Mouse (Mus musculus): Measurements from ENCODE around the gene Apba3.
A peak's percentile ranks its signal among the peaks of the same experiment; 100 is the strongest.

The Apba3 gene

DNA sequence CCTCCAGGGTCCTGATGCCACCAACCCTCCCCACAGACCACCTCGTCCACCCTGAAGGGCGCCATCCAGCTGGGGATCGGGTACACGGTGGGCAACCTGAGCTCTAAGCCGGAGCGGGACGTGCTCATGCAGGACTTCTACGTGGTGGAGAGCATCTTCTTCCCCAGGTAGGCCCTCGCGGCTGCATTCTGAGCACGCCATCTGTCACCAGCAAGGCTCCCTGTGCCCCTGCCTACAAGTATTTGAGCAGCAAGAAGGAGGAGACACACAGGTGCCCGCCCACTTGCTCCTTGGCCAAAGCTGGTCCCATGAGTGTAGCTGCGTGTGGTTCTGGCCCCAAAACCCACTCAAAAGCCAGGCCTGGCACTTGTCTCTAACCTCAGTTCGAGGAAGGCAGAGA, 38.9 kb downstream of the Apba3 start:
- DNase-seq (ENCODE audit: low read depth in 1 of 2, low spot score in 2 of 2) = no peak

GRCm38 (mm10) chr10:81306173-81306668, 39.5 kb downstream of the Apba3 start:
- DNase-seq (ENCODE audit: low read depth in 1 of 2, low spot score in 2 of 2) = no peak

DNA sequence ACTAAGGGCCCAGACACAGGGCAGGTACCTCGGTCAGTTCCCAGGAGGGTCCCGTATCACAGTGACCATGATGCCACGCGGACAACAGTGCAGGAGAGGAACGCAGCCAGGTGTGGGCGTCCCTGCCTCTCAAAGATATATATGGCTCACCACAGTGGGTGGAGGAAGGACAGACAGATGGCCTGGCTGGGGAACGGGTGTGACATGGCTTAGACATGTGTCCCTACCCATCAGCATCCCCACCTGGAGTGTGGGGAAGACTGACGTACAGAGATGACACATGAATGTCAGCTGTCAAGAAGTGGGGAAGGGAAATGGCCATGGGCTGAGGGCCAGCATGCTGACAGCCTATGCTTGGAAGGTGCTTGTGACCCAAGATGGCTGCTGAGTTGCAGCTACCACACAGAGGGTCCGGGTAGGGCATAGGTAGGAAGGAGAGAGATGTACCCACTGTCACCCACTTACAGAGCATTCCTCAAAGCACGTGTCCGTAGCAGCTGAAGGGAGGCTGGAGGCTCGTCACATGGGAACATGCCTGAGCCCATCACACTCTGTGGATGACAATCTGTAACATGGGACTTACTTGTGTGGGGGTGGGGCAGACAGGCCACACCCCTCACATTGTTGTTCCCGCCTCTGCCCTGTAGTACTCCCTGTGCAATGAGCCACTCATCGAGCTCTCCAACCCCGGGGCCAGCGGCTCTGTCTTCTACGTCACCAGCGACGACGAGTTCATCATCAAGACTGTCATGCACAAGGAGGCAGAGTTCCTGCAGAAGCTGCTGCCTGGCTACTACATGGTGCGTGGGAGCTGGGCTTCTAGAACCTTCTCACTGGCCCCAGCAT, 40.3 kb downstream of the Apba3 start:
- no peak for DNase-seq (ENCODE audit: low read depth in 1 of 2, low spot score in 2 of 2)

GRCm38 (mm10) chr10:81309571-81309970, 42.8 kb downstream of the Apba3 start:
- DNase-seq (ENCODE audit: low read depth in 1 of 2, low spot score in 2 of 2) = no peak

- DNase-seq (ENCODE audit: low read depth in 1 of 2, low spot score in 2 of 2) = no peak
Measured at GRCm38 (mm10) chr10:81313581-81313980, 46.8 kb downstream of the Apba3 start.

DNA sequence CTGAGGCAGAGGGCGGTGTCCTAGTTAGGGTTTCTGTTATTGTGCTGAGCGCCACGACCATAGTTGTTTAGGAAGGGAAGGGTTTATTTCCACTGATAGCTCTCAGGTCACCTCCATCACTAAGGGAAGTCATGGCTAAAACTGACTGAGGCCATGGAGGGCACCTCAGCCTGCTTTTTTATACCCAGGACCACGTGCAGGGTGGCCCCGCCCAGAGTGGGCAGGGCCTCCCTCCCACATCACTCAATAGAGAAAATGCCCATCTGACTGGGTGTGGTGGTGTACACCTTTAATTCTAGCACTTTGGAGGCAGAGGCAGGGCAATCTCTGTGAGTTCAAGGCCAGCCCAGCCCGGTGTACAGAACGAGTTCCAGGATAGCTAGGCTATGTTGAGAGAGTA, 47.4 kb downstream of the Apba3 start:
- no peak for DNase-seq (ENCODE audit: low read depth in 1 of 2, low spot score in 2 of 2)

DNA sequence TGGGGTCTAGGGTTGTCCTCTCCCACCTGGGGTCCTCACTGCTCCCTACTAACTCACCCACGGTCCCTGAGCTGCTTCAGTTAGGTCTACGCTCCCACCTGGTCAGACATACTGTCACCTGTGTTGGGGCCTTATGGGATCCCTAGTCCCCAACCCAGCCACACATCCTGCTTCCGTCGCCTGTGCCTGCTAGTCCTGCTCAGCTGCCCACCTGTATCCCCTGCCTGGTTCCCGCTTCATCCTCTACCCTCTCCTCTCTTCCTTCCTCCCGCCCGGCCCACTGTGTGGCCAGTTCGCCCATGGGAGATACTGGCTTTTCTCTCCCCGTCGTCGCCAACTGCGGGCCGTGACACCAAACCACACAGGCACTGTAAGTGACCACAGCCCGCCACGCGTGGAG, 48.8 kb downstream of the Apba3 start:
- DNase-seq (ENCODE audit: low read depth in 1 of 2, low spot score in 2 of 2) = no peak

DNA sequence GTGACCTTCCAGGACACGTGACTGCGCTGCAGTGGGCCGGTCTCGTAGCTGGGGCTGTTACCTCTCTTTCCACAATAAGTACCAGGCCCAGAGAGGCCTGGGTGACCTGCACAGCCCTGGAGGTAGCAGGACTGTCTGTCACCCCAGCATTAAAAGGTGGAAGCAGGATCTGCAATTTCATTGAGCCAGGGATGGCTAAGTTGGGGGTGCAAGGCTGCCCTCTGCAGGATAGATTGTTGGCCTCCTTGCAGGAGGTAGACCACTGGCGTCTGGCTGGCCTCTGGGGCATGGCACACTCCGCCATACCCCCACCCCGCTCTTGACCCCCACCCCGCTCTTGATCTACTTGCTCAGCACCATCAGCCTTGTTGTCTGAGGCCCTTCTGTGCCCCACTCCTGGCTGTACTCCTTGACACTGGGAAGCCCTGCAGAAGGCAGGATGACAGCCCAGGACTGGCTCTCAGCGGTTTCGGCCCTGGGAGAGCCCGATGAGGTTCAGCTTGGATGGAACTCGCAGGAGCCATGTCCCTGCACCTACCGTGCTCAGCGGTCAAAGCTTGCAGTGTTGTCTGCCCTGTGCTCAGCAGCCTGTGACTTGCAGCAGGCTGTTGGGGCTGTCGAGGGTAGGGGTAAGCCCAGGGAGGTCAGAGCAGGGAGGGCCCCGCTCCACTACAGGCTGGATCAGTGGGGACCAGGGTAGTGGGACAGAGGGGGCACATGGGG, 49.7 kb downstream of the Apba3 start:
- DNase-seq (ENCODE audit: low read depth in 1 of 2, low spot score in 2 of 2) = no peak

GRCm38 (mm10) chr10:81317273-81317672, 50.5 kb downstream of the Apba3 start:
- DNase-seq (ENCODE audit: low read depth in 1 of 2, low spot score in 2 of 2) = no peak

DNA sequence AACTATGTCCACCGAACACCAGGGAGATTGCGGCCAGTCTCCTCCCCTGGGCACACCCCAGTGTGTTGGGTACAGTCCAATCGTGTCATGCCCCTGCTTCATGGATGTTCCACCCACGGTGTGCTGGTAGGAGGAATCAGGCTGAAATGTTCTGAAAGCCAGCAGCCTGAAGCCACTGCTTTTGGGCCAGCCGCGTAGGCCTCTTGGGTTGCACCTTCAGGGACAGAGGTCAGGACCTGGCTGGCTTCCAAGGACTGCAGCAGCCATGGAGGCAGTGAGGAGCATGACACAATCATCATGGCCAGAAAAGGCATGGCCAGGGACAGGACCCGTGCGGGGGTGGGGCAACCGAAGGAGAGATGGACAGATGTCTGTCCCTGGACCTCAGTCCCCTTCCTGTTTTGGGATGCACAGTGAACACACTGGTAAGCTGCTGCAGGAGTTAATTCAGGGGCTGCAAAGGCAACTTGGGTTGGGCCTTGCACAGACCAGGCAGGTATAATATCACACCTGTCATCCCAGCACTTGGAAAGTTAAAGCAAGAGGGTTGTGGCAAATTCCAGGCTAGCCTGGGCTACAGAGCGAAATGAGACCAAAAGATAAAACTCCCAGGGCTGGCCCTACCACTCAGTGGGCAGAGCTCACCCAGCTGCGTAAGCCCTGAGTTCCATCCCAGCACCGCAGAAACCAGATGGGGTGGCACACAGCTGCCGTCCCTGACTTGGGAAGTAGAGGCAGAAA, 52.0 kb downstream of the Apba3 start:
- DNase-seq (ENCODE audit: low read depth in 1 of 2, low spot score in 2 of 2) = no peak

DNA sequence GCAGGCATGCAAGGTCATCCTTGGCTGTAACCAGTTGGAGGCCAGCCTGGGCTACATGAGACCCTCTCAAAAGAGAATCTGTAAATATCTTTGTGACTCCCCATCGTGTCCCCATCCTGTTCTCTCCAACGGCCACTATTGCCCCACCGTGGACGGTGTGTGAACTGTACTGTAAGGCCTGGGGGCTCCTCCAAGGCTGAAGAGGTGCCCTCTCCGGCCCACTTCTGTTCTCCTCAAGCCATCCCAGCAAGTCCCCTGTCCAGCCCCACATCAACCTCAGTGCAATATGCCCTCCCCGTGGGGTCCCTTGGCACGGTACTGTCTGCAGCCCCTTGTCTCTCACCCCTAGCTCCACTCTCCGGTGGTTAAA, 52.6 kb downstream of the Apba3 start:
- DNase-seq (ENCODE audit: low read depth in 1 of 2, low spot score in 2 of 2) = no peak

DNA sequence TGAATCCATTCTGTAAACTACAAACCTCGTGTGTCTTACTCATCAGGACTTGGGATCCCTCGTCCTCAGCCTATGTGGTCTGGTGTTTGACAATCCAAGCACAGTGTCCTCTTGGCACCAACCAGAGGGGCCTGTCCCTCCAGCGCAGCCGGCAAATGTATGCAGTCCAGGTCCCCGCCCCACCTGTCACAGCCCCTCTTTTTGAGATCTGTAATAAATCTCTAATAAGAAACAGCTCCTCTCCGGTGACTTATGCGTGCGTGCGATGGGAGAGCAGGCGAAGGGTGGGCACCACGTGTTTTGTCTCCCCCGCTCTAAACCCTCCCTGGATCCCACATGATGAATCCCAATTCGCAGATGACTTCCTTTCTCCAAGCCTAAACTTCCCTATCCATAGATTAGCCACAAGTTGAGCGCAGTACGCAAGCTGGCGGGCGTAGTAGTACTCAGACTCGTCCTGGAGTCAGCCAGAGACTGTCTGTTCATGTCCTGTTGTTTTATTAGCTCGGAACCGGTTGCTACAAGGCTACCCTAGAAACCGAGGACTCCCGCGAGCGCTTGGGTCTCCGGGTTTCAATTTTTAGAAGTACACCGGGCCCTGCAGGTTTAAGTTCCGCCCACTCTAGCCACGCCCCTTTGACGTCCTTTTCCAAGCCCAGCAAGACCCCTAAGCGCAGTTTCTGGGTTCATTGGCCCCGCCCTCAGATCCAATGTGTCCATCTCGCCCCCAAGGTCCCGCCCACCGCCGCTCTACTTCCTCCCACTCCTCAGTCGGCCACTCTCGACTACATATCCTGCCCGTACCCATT, 53.2 kb downstream of the Apba3 start:
- no peak for DNase-seq (ENCODE audit: low read depth in 1 of 2, low spot score in 2 of 2)

DNA sequence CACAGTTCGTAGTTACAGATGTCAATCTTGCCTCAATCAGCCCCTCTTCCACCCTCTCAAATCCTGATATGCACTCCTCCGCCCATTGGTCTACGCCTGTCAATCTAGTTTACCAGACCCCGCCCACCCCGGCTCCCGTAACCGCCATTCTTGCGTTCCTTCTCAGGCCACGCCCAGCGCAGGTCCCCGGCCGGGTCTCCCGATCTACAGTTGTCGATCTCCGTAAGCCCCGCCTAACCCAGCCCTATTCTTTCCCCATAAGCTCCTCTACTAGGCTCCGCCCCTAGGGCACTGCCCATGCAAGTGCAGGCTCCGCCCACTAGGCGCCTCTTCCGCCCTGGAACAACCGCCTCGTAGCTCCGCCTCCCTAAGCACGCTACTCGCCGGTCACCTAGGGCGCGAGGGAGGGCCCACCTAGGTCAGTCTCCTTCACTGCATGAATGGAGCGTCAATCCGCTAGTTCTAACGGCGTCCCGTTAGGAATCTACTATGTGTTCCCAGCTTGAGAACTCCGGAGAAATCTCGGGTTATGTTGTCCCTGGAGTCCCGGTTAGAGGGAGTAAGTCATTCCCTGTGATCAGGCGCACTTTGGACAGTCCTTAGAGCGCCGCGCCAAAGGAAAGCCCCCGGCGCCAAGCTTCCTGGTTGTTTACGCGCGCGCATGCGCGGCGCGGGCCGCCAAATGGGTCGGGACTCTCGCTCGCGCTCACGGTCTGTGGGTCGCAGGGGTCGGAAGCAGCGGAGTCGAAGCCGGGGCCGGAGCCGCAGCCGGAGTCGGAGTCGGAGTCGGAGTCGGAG, 54.0 kb downstream of the Apba3 start, which contains the start of gene Cactin:
Gene Cactin, plus strand, starts transcription at position 554 of the 798 bp plus-strand sequence.
- peak; percentile 97 to 99 for DNase-seq (ENCODE audit: low read depth in 1 of 2, low spot score in 2 of 2)

GRCm38 (mm10) chr10:81321436-81321835, 54.7 kb downstream of the Apba3 start:
- no peak for DNase-seq (ENCODE audit: low read depth in 1 of 2, low spot score in 2 of 2)

DNA sequence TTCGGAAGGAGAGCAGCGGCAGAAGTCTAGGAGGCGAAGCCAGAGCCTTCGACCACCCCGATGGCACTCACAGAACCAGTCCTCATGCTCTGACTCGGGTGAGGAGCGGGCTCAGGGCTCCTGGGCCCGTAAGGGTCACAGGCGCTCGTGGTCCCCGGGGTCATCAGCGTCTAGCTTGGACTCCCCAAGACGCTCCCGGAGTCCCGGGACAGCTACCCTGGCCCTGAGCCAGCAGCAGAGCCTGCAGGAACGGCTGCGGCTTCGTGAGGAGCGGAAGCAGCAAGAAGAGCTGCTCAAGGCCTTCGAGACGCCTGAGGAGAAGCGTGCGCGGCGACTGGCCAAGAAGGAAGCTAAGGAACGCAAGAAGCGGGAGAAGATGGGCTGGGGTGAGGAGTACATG, 55.7 kb downstream of the Apba3 start:
- DNase-seq (ENCODE audit: low read depth in 1 of 2, low spot score in 2 of 2) = no peak

Measured in monocyte, adult 2 months (primary cell).